Mouse (Mus musculus) gastrocnemius, postnatal 36 days (tissue): ENCODE results near the gene Scn8a. TPM values are rescaled to one million over a fixed set of nuclear protein-coding genes. Genes with fewer than 3 reads are reported as not detected.

Source experiments
- DNase-seq, 2 experiments: peaks; one replicate each; pipeline ENCODE4 v3.0.0; 2022
- intact Hi-C: fragments of 180-260 bp; cut with DNase I; formaldehyde crosslinking; loops from one replicate; pipeline ENCODE4 v1.15.1; 2025
- total RNA-seq, 2 experiments: library from RNA; stranded (reverse); gene quantifications; 2 replicates each; pipeline ENCODE4 v1.2.3; 2021

Scn8a gene
- total RNA-seq, 2 experiments from 2014 or later, result 0.43 TPM; not detected in 1

- intact Hi-C loops, result no loop called here
- no peak for DNase-seq
Measured at GRCm38 (mm10) chr15:101066364-101066847, 196.7 kb downstream of the Scn8a start.

DNA sequence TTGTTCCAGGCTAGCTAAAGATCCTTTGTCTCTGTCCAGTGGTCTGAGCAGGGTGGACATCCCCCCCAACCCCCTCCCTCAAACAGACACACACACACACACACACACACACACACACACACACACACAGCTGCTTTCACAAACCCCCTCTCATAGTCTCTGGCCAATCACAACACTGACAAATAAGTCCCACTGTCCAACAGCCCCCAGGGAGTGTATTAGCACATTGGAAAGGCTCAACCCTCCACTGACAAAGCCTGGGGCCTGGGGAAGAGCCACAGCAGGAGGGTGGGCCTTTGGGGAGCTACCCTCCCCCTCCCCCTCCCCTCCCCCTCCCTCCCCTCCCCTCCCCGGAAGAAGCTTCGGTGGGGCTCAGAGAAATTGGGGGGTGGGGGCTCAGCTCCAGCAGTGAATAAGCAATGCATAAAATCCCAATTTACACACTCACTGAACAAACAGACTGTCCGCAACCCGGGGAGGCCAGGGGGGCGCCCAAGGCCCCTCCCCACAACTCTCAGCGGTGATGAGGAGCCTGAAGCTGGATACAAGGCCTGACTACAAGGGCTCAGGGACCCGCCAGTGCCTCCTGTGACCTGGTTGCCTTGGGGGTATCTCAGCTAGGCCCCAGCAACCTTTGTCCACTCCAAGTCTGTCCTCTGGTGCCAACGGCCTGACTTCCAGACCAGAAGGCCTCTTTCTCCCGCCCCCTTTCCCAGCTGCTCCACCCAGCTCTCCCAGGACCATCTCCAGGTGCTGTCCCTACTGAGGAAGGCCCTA is 197.4 kb downstream of the Scn8a start:
- DNase-seq, result no peak
- intact Hi-C loops, result no loop called here

GRCm38 (mm10) chr15:101068029-101068428 is 198.4 kb downstream of the Scn8a start:
- intact Hi-C loops, result no loop called here
- no peak for DNase-seq

GRCm38 (mm10) chr15:101068671-101069070 is 199.0 kb downstream of the Scn8a start:
- intact Hi-C loops, result no loop called here
- no peak for DNase-seq

- no peak for DNase-seq
- intact Hi-C loops, result no loop called here
Measured at GRCm38 (mm10) chr15:101069641-101070190, 200.1 kb downstream of the Scn8a start.

DNA sequence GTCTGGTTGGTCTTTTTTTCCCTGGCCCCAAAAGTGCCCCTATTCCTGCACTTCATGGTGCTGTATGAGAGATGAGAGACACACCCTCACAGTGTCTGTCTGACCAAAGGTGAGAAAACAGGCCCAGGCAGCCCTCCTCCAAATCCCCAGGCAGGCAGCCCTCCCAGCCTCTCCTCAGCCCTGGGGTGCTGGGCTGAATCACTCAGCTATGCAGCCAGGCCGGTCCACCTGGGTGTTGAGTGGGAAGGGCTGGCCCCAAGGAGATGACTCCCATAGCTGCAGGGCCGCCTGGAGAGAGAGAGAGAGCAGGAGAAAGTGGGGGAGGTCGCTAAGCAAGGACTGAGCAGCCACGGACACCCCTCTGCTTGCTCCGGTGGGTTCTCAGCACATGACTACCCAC is 201.1 kb downstream of the Scn8a start:
- no peak for DNase-seq
- intact Hi-C loops, result no loop called here

GRCm38 (mm10) chr15:101072736-101073135 is 203.1 kb downstream of the Scn8a start:
- DNase-seq, result no peak
- intact Hi-C loops, result no loop called here

GRCm38 (mm10) chr15:101074067-101074466 is 204.4 kb downstream of the Scn8a start:
- DNase-seq, result no peak
- intact Hi-C loops, result no loop called here

- intact Hi-C loops, result no loop called here
- no peak for DNase-seq
Measured at GRCm38 (mm10) chr15:101075150-101075549, 205.5 kb downstream of the Scn8a start.

GRCm38 (mm10) chr15:101075656-101076055 is 206.0 kb downstream of the Scn8a start:
- intact Hi-C loops, result no loop called here

GRCm38 (mm10) chr15:101076071-101077000 is 206.7 kb downstream of the Scn8a start:
- intact Hi-C loops, result no loop called here

More at GRCm38 (mm10) chr15:101075656-101076055, 206.0 kb downstream of the Scn8a start:
- no peak for DNase-seq

DNA sequence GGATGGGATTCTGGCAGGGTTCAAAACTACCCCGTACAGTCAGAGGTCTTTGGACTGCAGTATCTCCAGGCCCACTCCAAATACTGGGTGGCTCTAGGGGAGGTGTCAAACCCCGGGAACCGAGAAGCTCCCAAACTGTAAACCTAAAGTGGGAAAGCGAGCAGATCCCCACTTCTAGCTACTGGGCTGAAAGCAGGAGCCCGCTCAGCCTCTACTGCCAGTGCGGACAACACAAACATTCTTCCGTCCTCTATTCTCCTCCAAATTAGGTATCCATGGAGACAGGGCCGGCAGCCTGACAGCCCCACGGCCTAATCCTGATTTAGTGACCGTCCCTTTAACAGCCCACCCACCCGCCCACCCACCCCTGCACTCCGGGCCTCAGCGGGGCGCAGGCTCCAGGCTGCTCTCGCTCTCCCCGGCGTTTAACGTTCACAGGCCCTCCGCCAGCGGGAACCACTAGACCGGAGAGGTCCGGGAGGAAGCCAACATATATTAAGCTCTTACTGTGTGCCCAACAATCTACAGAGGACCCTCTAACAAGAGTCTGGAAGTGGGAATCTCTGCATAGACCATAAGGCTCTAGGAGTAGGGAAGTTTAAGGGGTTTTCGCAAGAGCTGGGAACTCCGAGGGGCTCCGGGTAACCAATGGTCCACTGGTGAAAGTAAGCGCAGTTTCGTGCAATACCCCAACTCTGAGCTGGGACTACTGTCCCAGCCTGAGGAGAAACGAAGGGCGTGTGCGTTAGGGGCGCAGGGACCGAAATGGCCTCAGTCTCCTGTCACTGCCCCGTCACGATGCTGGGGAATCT is 207.5 kb downstream of the Scn8a start:
- intact Hi-C loops, result no loop called here
- no peak for DNase-seq

More at GRCm38 (mm10) chr15:101076071-101077000, 206.7 kb downstream of the Scn8a start:
- no peak for DNase-seq

DNA sequence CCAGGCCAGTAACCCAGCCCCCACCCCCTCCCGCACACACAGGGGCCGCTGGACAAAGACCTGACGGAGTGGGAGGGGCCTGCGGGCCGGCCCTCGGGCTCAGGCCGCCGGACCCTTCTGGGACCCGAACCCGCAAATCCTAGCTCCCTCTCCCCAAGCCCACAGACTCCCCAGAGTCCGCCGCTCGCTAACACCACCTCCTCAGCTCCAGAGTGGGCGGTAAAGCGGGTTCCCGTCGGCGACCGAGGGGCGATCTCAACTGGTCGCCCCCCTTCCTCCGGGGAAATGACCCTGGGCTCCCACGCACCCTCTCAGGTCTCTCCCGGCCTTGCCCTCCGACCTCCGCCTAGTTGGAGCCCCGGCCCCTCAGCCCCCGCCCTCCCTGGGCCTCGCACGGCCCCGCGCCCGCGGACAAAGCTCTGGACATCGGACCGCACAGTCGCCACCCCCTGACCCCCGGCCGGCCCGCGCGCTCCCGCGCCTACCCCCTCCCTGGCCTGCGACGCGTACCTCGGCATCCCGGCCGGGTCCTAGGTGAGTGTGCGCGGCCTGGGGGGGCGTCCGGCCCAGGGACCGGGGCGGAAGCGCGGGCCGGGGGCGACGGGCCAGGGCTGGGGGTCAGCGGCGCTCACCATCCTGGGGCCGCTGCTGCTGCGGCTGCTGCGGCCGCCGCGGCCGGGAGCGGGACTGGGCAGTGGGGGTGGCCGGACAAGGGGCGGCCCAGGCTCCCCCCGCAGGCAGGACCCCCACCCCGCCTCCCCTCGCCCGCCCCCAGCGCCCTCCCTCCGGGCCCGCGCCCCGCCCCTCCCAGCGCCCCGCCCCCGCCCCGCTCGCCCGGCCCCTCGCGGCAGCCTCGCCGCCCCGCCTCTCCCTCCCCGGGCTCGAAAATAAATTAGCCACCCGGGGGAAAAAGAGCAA is 208.4 kb downstream of the Scn8a start, which contains the start of gene Fignl2:
Gene Fignl2 (minus strand): TSS at position 755 of the 918 bp plus-strand sequence.
- intact Hi-C loops, result no loop called here

GRCm38 (mm10) chr15:101078731-101079156 is 209.1 kb downstream of the Scn8a start:
- intact Hi-C loops, result no loop called here
- DNase-seq, result peak; percentile 86 to 88

More for the DNA sequence above, 208.4 kb downstream of the Scn8a start, which contains the start of gene Fignl2:
- DNase-seq, result no peak

DNA sequence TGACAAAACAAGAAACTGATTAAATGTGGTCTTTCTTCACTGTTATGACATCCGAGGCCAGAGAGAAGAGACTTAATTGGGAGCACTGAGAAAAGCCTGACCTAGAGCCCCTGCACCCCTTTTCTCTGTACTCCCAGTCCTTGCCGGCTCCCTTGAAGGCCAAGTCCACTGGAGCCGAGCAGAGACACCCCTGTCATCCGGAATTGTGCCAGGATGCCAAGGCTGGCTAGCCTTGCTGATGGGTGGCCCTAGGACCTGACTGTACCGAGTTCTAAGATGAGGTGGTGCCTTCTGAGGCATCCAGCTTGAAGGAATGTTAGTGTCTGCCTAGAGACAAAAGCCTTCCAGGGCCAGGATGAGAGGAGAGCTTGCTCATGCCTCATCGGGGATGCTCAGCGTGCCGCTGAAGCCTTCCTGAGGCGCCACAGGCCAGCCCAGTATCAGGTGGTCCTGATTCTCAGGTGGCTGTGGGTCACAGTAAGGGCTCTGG is 210.4 kb downstream of the Scn8a start:
- intact Hi-C loops, result no loop called here
- no peak for DNase-seq

DNA sequence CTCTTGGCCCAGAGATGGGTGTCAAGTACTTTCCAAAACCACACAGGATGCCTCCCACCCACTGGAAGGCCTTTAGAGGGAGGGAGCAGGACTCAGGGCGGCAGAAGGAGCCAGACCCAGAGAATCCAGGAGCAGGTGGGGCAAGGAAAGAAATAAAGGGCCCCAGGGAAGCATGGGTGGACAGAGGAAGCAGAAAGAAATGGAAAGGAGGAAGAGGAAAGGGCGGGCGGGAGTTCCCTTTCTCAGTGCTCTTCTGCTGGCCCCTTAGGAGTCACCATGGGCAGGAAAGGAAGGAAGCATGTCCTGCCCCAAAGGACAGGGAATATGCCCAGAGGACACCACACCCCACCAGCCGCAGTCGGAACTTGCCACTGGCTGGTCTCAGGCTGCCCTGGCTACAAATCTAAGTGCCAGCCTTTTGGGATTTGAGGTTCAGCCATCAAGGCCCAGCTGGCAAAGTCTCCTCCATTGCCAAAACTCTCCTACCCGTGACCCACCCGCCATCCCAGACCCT is 211.4 kb downstream of the Scn8a start:
- intact Hi-C loops, result no loop called here
- no peak for DNase-seq

GRCm38 (mm10) chr15:101082236-101082635 is 212.6 kb downstream of the Scn8a start:
- intact Hi-C loops, result no loop called here

GRCm38 (mm10) chr15:101084499-101084898 is 214.8 kb downstream of the Scn8a start:
- intact Hi-C loops, result no loop called here

More at GRCm38 (mm10) chr15:101082236-101082635, 212.6 kb downstream of the Scn8a start:
- DNase-seq, result no peak

More at GRCm38 (mm10) chr15:101084499-101084898, 214.8 kb downstream of the Scn8a start:
- no peak for DNase-seq
